Mouse (Mus musculus) heart, embryonic 13.5 days (tissue): ENCODE results near the gene Hoxa4. TPM values are rescaled to one million over a fixed set of nuclear protein-coding genes. Genes with fewer than 3 reads are reported as not detected.
A peak's percentile ranks its signal among the peaks of the same experiment; 100 is the strongest.

ENCODE experiments used
- ATAC-seq: fragments of 200-750 bp; cut with Nextera tagmentation; 2 replicates; pipeline ENCODE4 v1.8.0; 2017; ENCODE audit warnings: moderate TSS enrichment; ENCODE audit not compliant: insufficient number of reproducible peaks, low FRiP score, low TSS enrichment; ENCODE audit errors: extremely low read depth
- H3K27ac ChIP-seq: fragments of 300-500 bp; sonication (generic); replicated peaks from 2 replicates; pipeline ENCODE4 v1.5.1; 2015; ENCODE audit warnings: moderate library complexity, mild to moderate bottlenecking, inconsistent platforms
- H3K27me3 ChIP-seq: fragments of 300-500 bp; sonication (generic); replicated peaks from 2 replicates; pipeline ENCODE4 v1.6.1; 2015; ENCODE audit warnings: mild to moderate bottlenecking, inconsistent platforms
- H3K36me3 ChIP-seq: fragments of 300-500 bp; sonication (generic); 2 replicates; pipeline ENCODE4 v1.6.1; 2015; ENCODE audit warnings: mild to moderate bottlenecking, inconsistent platforms
- H3K4me1 ChIP-seq: fragments of 300-500 bp; sonication (generic); 2 replicates; pipeline ENCODE4 v1.6.1; 2015; ENCODE audit warnings: inconsistent platforms
- H3K4me2 ChIP-seq: fragments of 300-500 bp; sonication (generic); 2 replicates; pipeline ENCODE4 v1.6.1; 2015; ENCODE audit warnings: inconsistent platforms, mild to moderate bottlenecking, moderate library complexity
- H3K4me3 ChIP-seq: fragments of 300-500 bp; sonication (generic); 2 replicates; pipeline ENCODE4 v1.5.1; 2015; ENCODE audit warnings: moderate library complexity, mild to moderate bottlenecking, inconsistent platforms
- H3K9ac ChIP-seq: fragments of 300-500 bp; sonication (generic); 2 replicates; pipeline ENCODE4 v1.6.1; 2015; ENCODE audit warnings: inconsistent platforms, mild to moderate bottlenecking, moderate library complexity
- H3K9me3 ChIP-seq: fragments of 300-500 bp; sonication (generic); 2 replicates; pipeline ENCODE4 v1.6.1; 2016; ENCODE audit warnings: inconsistent platforms
- WGBS: fragments of 180-500 bp; shearing (Covaris S2); methylation state at CpG from one replicate; pipeline ENCODE4 v1.1.7; 2015; ENCODE audit warnings: mixed read lengths; 5-methylcytosine and 5-hydroxymethylcytosine counted together
- polyA plus RNA-seq: library from polyadenylated mRNA; unstranded; fragments of >200 nt; fragmentation: Nextera tagmentation; extraction: Ambion mirVana; gene quantifications from 2 replicates; pipeline ENCODE4 v1.2.1, GENCODE M21; 2015

Hoxa4 gene
- polyA plus RNA-seq, 1 experiment from 2014 or later: 0.74 TPM

- Histone ChIP-seq H3K4me3 (no peak overlapping the region), H3K9ac (no peak overlapping the region), H3K36me3 (no peaks in the 10 kb centered on the region), H3K27me3 (peaks cover 98% of the 10 kb centered on the region), H3K4me2 (no peak overlapping the region), H3K27ac (no peak overlapping the region), H3K9me3 (no peaks in the 10 kb centered on the region), H3K4me1 (peaks cover 6% of the 10 kb centered on the region; the same call in 1 of the 2 replicates)
- WGBS: 6% methylated on average over 11 of the region's 11 CpGs
- no peak for ATAC-seq
These were observed 36.1 kb upstream of the Hoxa4 start for GRCm38 (mm10) chr6:52227470-52228222.

- Histone ChIP-seq H3K27me3 (peaks cover 98% of the 10 kb centered on the region), H3K9me3 (no peaks in the 10 kb centered on the region), H3K27ac (no peak overlapping the region), H3K36me3 (no peaks in the 10 kb centered on the region), H3K4me3 (no peak overlapping the region), H3K4me2 (no peak overlapping the region), H3K4me1 (peaks cover 10% of the 10 kb centered on the region; the same call in 1 of the 2 replicates), H3K9ac (no peak overlapping the region)
- ATAC-seq: no peak
- WGBS: 5% methylated on average over 26 of the region's 26 CpGs
These were observed 35.2 kb upstream of the Hoxa4 start for GRCm38 (mm10) chr6:52226569-52227257.

- peaks cover 15% of the 10 kb centered on the region; the same call in 1 of the 2 replicates for H3K4me1 ChIP-seq
- no peak overlapping the region for H3K27ac ChIP-seq
- H3K36me3 ChIP-seq: no peaks in the 10 kb centered on the region
- H3K4me2 ChIP-seq: peak overlapping the region; percentile 24; the same call in 1 of the 2 replicates
- no peaks in the 10 kb centered on the region for H3K9me3 ChIP-seq
- H3K4me3 ChIP-seq: peak overlapping the region; percentile 23
- no peak for ATAC-seq
- 2% methylated on average over 69 of the region's 69 CpGs for WGBS
- H3K9ac ChIP-seq: no peak overlapping the region
- peaks cover 99% of the 10 kb centered on the region for H3K27me3 ChIP-seq
These were observed 34.3 kb upstream of the Hoxa4 start for GRCm38 (mm10) chr6:52225612-52226568.

GRCm38 (mm10) chr6:52224895-52225611, 33.5 kb upstream of the Hoxa4 start:
- no peak overlapping the region for H3K9ac ChIP-seq
- H3K9me3 ChIP-seq: no peaks in the 10 kb centered on the region
- no peak for ATAC-seq
- peak overlapping the region; percentile 23; the same call in 1 of the 2 replicates for H3K4me3 ChIP-seq
- peaks cover 99% of the 10 kb centered on the region for H3K27me3 ChIP-seq
- no peak overlapping the region for H3K27ac ChIP-seq
- no peak overlapping the region for H3K4me2 ChIP-seq
- peaks cover 15% of the 10 kb centered on the region; the same call in 1 of the 2 replicates for H3K4me1 ChIP-seq
- WGBS: 1% methylated on average over 36 of the region's 36 CpGs
- no peaks in the 10 kb centered on the region for H3K36me3 ChIP-seq

- no peak overlapping the region for H3K27ac ChIP-seq
- H3K4me1 ChIP-seq: peaks cover 15% of the 10 kb centered on the region; the same call in 1 of the 2 replicates
- 4% methylated on average over 24 of the region's 24 CpGs for WGBS
- no peak overlapping the region for H3K9ac ChIP-seq
- no peaks in the 10 kb centered on the region for H3K9me3 ChIP-seq
- H3K4me2 ChIP-seq: peak overlapping the region; percentile 26; the same call in 1 of the 2 replicates
- H3K4me3 ChIP-seq: no peak overlapping the region; the same call in 1 of the 2 replicates
- no peak for ATAC-seq
- peaks cover 99% of the 10 kb centered on the region for H3K27me3 ChIP-seq
- H3K36me3 ChIP-seq: no peaks in the 10 kb centered on the region
These were observed 32.6 kb upstream of the Hoxa4 start for GRCm38 (mm10) chr6:52223939-52224760.

GRCm38 (mm10) chr6:52222729-52223128, 31.2 kb upstream of the Hoxa4 start:
- Histone ChIP-seq H3K9ac (no peak overlapping the region), H3K9me3 (no peaks in the 10 kb centered on the region), H3K36me3 (no peaks in the 10 kb centered on the region), H3K27ac (no peak overlapping the region), H3K4me2 (no peak overlapping the region), H3K27me3 (peaks cover 100% of the 10 kb centered on the region), H3K4me1 (peaks cover 16% of the 10 kb centered on the region), H3K4me3 (no peak overlapping the region)
- no peak for ATAC-seq
- WGBS: 21% methylated on average over 13 of the region's 13 CpGs

GRCm38 (mm10) chr6:52221993-52222685, 30.6 kb upstream of the Hoxa4 start:
- 7% methylated on average over 21 of the region's 21 CpGs for WGBS
- H3K27me3 ChIP-seq: peaks cover 100% of the 10 kb centered on the region
- H3K36me3 ChIP-seq: no peaks in the 10 kb centered on the region
- H3K9me3 ChIP-seq: no peaks in the 10 kb centered on the region
- no peak overlapping the region for H3K27ac ChIP-seq
- peak overlapping the region; percentile 61 for H3K4me3 ChIP-seq
- no peak overlapping the region for H3K9ac ChIP-seq
- peaks cover 22% of the 10 kb centered on the region for H3K4me1 ChIP-seq
- no peak for ATAC-seq
- peak overlapping the region; percentile 79 for H3K4me2 ChIP-seq

GRCm38 (mm10) chr6:52221337-52221992, 29.9 kb upstream of the Hoxa4 start, which contains the start of gene Hoxa7:
TSS of gene Hoxa7 (minus strand) at chr6:52221854.
- Histone ChIP-seq H3K4me2 (peak within 1 kb of the TSS; percentile 79), H3K27ac (no peak within 1 kb of the TSS), H3K4me1 (peaks cover 27% of the 10 kb centered on the region), H3K36me3 (no peaks in the 10 kb centered on the region), H3K9me3 (no peaks in the 10 kb centered on the region), H3K27me3 (peaks cover 100% of the 10 kb centered on the region), H3K4me3 (peak within 1 kb of the TSS; percentile 61), H3K9ac (peak within 1 kb of the TSS; percentile 70)
- 1% methylated on average over 46 of the region's 46 CpGs for WGBS
- ATAC-seq: no peak

GRCm38 (mm10) chr6:52220865-52221310, 29.3 kb upstream of the Hoxa4 start:
- Histone ChIP-seq H3K9me3 (no peaks in the 10 kb centered on the region), H3K4me2 (peak overlapping the region; percentile 79), H3K4me3 (peak overlapping the region; percentile 61), H3K9ac (no peak overlapping the region), H3K27me3 (peaks cover 100% of the 10 kb centered on the region), H3K4me1 (peaks cover 24% of the 10 kb centered on the region), H3K36me3 (no peaks in the 10 kb centered on the region), H3K27ac (no peak overlapping the region)
- ATAC-seq: no peak
- 8% methylated on average over 12 of the region's 12 CpGs for WGBS
